Mouse (Mus musculus): ENCODE measurements around the gene Tmtc1. TPM values are rescaled to one million over a fixed set of nuclear protein-coding genes. Genes with fewer than 3 reads are reported as not detected.

Tmtc1 gene
- total RNA-seq, 2 experiments from 2014 or later: 32.5 to 33.4 TPM

DNA sequence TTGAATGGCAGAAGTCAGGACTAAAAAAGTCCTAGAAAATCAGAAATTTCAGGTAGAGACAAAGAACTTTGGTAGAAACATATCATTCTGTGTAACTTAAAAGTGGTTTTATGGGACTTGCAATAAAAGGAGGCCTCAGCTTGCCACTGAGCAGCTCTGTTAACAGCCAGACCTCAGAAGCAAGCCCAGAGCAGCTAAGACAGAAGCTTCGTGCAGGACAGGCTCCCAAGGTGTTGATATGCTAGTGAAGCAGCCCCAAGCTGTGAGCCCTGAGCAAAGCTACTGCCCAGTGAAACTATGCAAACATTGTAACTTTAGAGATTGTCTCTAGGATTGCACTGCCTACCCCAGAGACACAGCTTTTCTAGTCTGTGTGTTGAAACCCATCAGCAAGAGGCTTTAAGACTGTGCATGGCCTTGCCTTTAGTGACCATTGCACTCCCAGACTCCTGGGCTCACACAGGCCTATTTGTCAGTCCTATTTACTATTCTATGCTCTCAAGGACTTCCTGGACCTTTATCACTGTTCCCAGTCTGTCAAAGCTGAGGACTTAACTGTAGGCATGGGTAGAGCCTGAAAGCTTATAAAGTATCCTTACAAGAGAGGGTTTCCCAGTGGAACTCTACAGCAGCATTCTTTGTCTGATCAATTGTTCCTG is 188.7 kb downstream of the Tmtc1 start:
- DNase-seq (ENCODE audit: extremely low spot score in 1 of 2, low spot score in 1 of 2): no peak

GRCm38 (mm10) chr6:148249221-148249620 is 195.0 kb downstream of the Tmtc1 start:
- no peak for DNase-seq (ENCODE audit: extremely low spot score in 1 of 2, low spot score in 1 of 2)

DNA sequence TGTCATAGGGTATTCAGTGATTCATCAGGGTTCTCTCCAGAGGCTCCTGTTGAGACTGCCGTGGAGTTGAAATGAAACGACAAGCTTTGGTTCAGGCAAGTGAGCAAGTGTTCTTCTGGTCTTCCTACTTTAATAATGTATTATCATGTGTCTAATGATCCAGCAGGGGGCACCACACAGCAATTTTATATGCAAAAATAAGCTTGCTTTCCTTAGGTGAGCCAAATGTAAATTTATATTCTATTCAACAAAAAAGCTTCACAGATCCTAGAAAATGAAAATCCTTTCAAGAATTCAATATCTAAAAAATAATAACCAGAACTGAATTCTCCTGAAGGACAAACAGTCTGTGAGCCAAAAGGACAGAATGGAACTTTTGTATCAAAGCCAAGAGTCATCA is 195.6 kb downstream of the Tmtc1 start:
- peak in 1 of 2 experiments; percentile 70 for DNase-seq (ENCODE audit: extremely low spot score in 1 of 2, low spot score in 1 of 2)

GRCm38 (mm10) chr6:148246544-148246943 is 197.6 kb downstream of the Tmtc1 start:
- DNase-seq (ENCODE audit: extremely low spot score in 1 of 2, low spot score in 1 of 2): no peak

DNA sequence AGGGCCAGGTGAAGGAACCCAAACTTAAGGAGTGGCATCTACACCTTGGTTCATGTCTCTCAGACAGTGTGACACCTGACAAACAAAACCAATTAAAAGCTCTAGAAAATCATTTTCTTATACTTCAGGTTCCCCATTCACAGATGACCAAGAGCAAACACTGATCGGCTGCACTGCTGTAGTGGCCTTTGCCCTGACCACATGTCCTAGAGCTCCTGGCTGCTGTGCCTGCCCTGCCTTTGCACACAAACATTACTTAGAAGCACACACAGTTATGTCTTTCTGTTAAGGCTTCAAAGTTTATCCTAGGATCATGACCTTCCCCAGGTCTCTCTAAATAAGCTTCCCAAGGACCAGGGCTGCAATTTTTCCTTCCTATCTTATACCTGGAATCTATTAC is 199.4 kb downstream of the Tmtc1 start:
- no peak for DNase-seq (ENCODE audit: extremely low spot score in 1 of 2, low spot score in 1 of 2)

GRCm38 (mm10) chr6:148242304-148242703 is 201.9 kb downstream of the Tmtc1 start:
- DNase-seq (ENCODE audit: extremely low spot score in 1 of 2, low spot score in 1 of 2): no peak

DNA sequence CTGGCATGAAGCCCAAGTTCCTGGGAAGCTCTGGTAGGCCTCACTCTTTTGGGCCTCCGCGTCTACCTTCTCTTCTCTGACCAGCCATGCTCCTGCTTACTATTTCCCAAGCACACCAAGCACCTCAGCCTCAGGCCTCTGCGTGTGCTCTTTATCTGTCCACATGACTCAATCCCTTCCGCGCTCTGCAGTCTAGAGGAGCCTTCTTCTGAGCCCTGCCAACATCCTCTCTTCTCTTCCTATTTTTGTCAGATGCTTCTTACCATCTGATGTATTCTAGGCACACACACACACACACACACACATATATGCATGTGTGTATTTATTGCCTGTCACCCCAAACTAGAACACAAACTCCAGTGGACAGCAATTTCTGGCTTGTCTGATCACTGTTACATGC is 202.5 kb downstream of the Tmtc1 start:
- DNase-seq (ENCODE audit: extremely low spot score in 1 of 2, low spot score in 1 of 2): no peak

GRCm38 (mm10) chr6:148239311-148239710 is 204.9 kb downstream of the Tmtc1 start:
- no peak for DNase-seq (ENCODE audit: extremely low spot score in 1 of 2, low spot score in 1 of 2)

GRCm38 (mm10) chr6:148237453-148237852 is 206.7 kb downstream of the Tmtc1 start:
- DNase-seq (ENCODE audit: extremely low spot score in 1 of 2, low spot score in 1 of 2): no peak

DNA sequence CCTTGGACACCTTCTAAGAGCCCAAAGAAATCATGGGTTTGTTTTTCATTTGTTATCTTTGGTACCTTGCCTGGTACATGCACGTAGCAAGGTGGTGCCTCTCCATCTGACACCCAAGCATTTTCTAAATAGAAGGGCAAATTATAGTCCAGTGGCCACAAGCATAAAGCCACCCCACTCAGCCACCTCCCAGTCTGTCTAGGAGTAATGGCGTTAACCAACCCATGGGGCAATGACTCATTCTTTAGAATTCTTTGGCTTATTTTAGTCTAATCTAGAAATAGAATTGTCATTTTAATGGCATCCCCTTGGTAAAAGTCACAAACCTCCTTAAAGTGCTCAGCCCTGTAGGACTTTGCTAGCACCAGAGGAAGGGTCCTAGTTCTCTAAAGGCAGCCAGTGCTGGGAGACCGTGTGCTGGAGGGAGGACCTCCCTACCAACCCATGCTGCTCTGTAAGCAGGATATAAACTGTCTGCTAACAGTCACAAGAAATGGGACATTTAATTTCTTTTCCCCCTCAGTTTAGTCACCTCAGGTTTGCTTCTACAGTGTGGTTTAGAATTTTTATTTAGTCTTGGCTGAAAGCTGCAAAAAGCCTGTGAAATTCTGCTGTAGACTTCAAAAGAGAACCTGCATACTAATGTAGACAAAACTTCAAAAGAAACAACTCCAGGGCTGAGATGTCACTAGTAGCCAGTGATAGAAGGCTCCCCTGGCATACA is 209.9 kb downstream of the Tmtc1 start:
- DNase-seq (ENCODE audit: extremely low spot score in 1 of 2, low spot score in 1 of 2): no peak

- DNase-seq (ENCODE audit: extremely low spot score in 1 of 2, low spot score in 1 of 2): no peak
Observed at GRCm38 (mm10) chr6:148227542-148227941, 216.6 kb downstream of the Tmtc1 start.

DNA sequence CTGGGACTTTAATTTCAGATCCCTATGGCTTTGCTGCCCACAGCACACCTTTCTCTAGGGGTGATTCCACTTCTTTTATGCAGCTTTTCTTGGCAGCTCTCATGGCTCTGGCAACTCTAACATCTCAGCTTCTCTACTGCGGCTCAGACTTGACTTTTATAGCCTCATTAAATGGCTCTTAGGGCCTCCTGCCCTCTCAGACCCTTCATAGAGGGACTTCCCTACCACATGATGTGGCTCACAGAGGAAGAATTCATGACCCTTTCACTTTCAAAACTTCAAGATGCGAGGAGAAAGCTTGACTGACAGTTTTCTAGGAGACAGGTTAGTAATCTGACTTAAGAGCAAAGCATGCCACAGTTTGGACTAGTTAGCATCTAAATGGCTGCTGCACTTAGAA is 221.5 kb downstream of the Tmtc1 start:
- no peak for DNase-seq (ENCODE audit: extremely low spot score in 1 of 2, low spot score in 1 of 2)

GRCm38 (mm10) chr6:148218235-148219076 is 225.7 kb downstream of the Tmtc1 start:
- no peak for DNase-seq (ENCODE audit: extremely low spot score in 1 of 2, low spot score in 1 of 2)

DNA sequence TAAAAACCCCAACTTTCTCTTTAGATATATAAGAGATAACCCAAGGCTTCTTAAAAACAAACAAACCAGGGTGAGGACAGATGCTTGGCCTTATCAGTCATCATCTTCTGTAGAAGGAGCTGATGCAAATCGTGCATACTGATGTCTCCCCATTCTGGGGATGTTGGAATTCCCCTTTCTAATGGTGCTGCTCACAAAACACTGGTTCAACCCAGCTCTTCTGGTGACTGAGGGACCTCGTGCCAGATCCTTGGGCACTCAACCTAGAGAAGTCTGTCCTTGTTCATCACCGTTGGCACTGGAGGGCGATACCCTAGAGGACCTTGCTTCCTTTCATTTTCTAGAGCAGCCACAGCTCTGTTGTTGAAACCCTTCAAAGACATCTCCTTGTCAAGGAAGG is 227.4 kb downstream of the Tmtc1 start:
- no peak for DNase-seq (ENCODE audit: extremely low spot score in 1 of 2, low spot score in 1 of 2)

DNA sequence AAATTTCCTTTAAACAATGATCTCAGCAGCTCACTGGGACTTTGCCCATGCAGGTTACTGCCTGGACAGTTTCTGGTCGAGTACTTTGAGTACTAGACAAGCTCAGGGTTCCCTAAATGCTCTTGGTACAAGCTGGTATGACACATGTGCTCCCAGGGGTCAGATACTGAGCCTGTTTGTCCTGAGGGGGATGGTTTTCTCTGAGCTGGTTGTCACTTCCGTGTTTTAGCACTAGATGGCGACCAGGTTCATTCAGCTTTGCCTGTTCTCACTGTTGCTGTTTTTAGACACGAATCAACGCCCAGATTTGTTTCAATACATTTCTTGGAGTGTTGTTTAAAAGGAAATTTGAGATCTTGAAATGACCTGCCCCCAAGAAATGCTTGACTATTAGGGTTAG is 229.4 kb downstream of the Tmtc1 start:
- peak; percentile 26 to 49 for DNase-seq (ENCODE audit: extremely low spot score in 1 of 2, low spot score in 1 of 2)

GRCm38 (mm10) chr6:148211897-148212680 is 232.1 kb downstream of the Tmtc1 start, which contains the start of gene Ergic2:
Ergic2 (minus strand) TSS chr6:148212374.
- peak; percentile 86 to 90 for DNase-seq (ENCODE audit: extremely low spot score in 1 of 2, low spot score in 1 of 2)

DNA sequence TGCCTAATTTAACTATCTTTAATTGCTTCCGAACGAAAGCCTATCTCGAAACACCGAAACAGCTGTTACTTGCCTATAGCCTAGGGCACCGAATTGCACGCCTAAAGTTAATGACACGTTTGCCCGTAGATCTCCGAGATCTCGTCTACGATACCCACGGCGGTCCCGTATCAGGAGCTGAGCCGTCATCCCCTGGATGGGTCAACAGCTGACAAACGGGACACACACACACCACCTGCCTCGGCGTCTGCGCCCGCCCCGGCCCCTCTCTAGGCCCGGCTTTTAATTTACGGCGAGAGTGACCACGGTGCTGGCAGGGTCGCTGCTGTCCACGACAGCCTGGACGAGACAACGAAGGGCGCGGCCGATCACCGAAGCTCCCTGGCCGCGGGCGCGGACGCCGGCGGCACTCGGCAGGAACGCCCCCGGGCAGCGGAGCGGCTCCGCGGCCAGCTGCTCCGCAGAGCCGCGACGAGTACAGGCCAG is 232.8 kb downstream of the Tmtc1 start:
- DNase-seq (ENCODE audit: extremely low spot score in 1 of 2, low spot score in 1 of 2): peak; percentile 14 to 18

DNA sequence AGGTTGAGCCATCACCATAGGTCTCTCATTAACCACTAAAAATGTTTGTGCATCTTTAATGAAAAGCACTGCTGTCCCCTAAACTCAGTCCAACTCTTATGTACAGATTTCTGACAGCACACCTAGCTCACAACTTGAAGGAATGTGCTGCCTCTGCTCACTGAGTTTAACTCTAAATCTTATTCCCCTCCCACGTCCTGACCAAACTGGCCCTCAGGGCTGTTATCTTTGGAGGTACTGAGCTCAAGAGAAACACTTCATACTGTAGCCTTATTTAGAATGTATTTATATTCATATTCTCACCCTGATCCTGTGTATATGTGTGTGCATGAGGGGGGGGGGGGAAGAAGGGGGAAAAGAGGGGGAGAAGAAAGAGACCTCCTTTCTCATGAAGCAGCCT is 236.7 kb downstream of the Tmtc1 start:
- no peak for DNase-seq (ENCODE audit: extremely low spot score in 1 of 2, low spot score in 1 of 2)

GRCm38 (mm10) chr6:148205134-148205533 is 239.1 kb downstream of the Tmtc1 start:
- DNase-seq (ENCODE audit: extremely low spot score in 1 of 2, low spot score in 1 of 2): no peak

GRCm38 (mm10) chr6:148199729-148200128 is 244.5 kb downstream of the Tmtc1 start:
- DNase-seq (ENCODE audit: extremely low spot score in 1 of 2, low spot score in 1 of 2): no peak

All from layer of hippocampus, postnatal 25 days (tissue).